Mouse (Mus musculus) lung, embryonic 16.5 days (tissue): ENCODE measurements at regions not wholly inside any gene's neighbourhood (a gene's known extent, or its start where the extent isn't known, plus 50 kb on each side); places are given as distances from the start of the nearest gene placed in this dataset.

Experiments used
- ATAC-seq: fragments of 200-750 bp; cut with Nextera tagmentation; 2 replicates; pipeline ENCODE4 v1.8.0; 2017; ENCODE audit warnings: low read depth, mild to moderate bottlenecking, moderate library complexity
- H3K27ac ChIP-seq: fragments of 300-500 bp; sonication (generic); 2 replicates; pipeline ENCODE4 v1.5.1; 2014; ENCODE audit warnings: mild to moderate bottlenecking, control low read depth, low read length
- H3K27me3 ChIP-seq: fragments of 300-500 bp; sonication (generic); 2 replicates; pipeline ENCODE4 v1.6.1; 2014; ENCODE audit warnings: low read depth, low read length, mixed read lengths; ENCODE audit not compliant: control insufficient read depth, insufficient read depth
- H3K36me3 ChIP-seq: fragments of 300-500 bp; sonication (generic); 2 replicates; pipeline ENCODE4 v1.6.1; 2014; ENCODE audit warnings: low read length; ENCODE audit not compliant: control insufficient read depth, insufficient read depth
- H3K4me1 ChIP-seq: fragments of 300-500 bp; sonication (generic); replicated peaks from 2 replicates; pipeline ENCODE4 v1.6.1; 2014; ENCODE audit warnings: low read length, mixed read lengths; ENCODE audit not compliant: control insufficient read depth, insufficient read depth
- H3K4me2 ChIP-seq: fragments of 300-500 bp; sonication (generic); 2 replicates; pipeline ENCODE4 v1.6.1; 2014; ENCODE audit warnings: low read depth, low read length, control low read depth
- H3K4me3 ChIP-seq: fragments of 300-500 bp; sonication (generic); 2 replicates; pipeline ENCODE4 v1.5.1; 2014; ENCODE audit warnings: mild to moderate bottlenecking, low read length, control low read depth
- H3K9ac ChIP-seq: fragments of 300-500 bp; sonication (generic); 2 replicates; pipeline ENCODE4 v1.6.1; 2014; ENCODE audit warnings: low read length, control low read depth
- H3K9me3 ChIP-seq: fragments of 300-500 bp; sonication (generic); 2 replicates; pipeline ENCODE4 v1.6.1; 2016; ENCODE audit warnings: low read length; ENCODE audit not compliant: control insufficient read depth
- WGBS: fragments of 180-500 bp; shearing (Covaris S2); extraction: QIAGEN DNeasy Blood & Tissue Kit; methylation state at CpG from one replicate; pipeline ENCODE4 v1.1.7; 2014; 5-methylcytosine and 5-hydroxymethylcytosine counted together

GRCm38 (mm10) chr3:132512526-132513102 lies 117.0 kb upstream of the Gimd1 start:
- no peak for ATAC-seq

GRCm38 (mm10) chr3:132533323-132533904 lies 96.2 kb upstream of the Gimd1 start:
- Histone ChIP-seq H3K4me2 (no peak overlapping the region), H3K36me3 (no peaks in the 10 kb centered on the region), H3K4me1 (no peaks in the 10 kb centered on the region), H3K27ac (no peak overlapping the region), H3K4me3 (no peak overlapping the region), H3K9me3 (no peaks in the 10 kb centered on the region), H3K9ac (no peak overlapping the region), H3K27me3 (no peaks in the 10 kb centered on the region)
- ATAC-seq, result no peak
- WGBS, result 76% methylated on average over 4 of the region's 4 CpGs

More at GRCm38 (mm10) chr3:132512526-132513102, 117.0 kb upstream of the Gimd1 start:
- H3K27ac ChIP-seq, result no peak overlapping the region
- no peaks in the 10 kb centered on the region for H3K36me3 ChIP-seq
- H3K4me2 ChIP-seq, result no peak overlapping the region
- WGBS, result 82% methylated on average over 8 of the region's 8 CpGs
- H3K4me1 ChIP-seq, result no peaks in the 10 kb centered on the region
- H3K9ac ChIP-seq, result no peak overlapping the region
- H3K4me3 ChIP-seq, result no peak overlapping the region
- H3K27me3 ChIP-seq, result no peaks in the 10 kb centered on the region
- H3K9me3 ChIP-seq, result no peaks in the 10 kb centered on the region

DNA sequence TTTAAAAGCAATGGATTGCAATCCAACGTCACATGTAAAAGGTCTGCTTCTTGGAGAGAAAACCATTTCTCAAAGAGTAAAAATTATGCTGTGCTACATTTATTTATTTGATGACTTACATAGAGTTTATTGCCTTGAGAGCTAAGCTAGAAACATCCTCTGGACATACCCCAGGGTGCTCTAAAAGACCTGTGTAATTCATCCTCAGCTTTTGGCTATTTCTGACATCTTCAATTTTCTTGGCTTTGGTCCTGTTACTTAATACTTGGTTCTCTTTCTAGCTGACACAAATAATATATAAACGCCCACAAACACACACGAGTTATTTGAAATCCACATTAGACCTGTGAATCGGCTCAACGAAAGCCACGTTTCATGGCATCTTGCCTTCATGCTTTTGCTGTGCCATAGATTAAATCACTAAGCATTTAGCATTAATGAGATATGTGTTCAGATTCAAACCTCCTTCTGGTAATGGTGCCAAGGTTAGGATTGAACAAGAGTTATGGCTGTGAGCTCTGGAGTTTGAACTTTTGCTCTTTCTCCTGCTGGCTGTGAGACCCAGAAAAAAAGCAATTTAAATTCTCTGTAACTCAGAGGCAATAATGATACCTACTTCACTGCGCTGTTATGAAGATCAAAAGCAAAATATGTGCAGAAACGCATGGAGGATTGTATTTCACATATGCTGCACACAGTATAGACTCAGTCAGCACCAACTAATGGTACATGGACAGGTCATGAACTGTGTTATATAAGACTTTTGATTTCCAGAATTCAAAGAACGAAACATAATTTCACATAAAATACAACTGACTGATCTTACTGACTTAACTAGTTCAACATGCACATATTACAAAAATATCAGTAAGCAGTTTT lies 89.6 kb upstream of the Gimd1 start:
- Histone ChIP-seq H3K9me3 (no peaks in the 10 kb centered on the region), H3K9ac (no peak overlapping the region), H3K27me3 (no peaks in the 10 kb centered on the region), H3K4me2 (no peak overlapping the region), H3K36me3 (no peaks in the 10 kb centered on the region), H3K27ac (no peak overlapping the region), H3K4me1 (no peaks in the 10 kb centered on the region), H3K4me3 (no peak overlapping the region)
- WGBS, result 84% methylated on average over 9 of the region's 9 CpGs
- no peak for ATAC-seq

DNA sequence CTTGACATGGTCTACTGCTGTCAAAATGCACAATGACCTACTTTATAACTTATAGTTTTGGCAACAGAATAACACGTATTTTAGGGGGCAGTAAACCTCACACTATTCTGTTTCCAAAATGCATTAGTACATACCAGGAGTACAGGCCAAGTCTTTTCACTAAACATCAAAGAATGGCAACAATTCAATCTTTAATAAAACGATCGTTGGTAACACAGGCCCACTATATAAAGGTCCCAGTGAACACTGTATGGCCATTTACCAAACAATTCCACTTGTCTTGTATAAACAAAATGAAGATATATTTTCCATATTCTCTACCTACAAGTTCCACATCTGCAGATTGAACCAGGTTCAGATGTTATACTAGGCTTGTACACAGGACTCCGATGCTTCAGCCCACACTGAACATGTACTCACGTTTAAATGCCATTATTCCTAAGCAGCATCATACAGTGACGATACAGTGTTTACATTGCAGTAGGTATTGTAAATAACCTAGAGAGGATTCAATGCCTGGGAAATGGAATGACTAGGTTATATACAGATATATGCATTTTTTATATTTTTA lies 78.3 kb upstream of the Gimd1 start:
- 72% methylated on average over 6 of the region's 6 CpGs for WGBS
- no peaks in the 10 kb centered on the region for H3K27me3 ChIP-seq
- H3K9me3 ChIP-seq, result no peaks in the 10 kb centered on the region
- H3K36me3 ChIP-seq, result no peaks in the 10 kb centered on the region
- no peak overlapping the region for H3K4me2 ChIP-seq
- ATAC-seq, result no peak
- H3K4me3 ChIP-seq, result no peak overlapping the region
- H3K9ac ChIP-seq, result no peak overlapping the region
- no peak overlapping the region for H3K27ac ChIP-seq
- no peaks in the 10 kb centered on the region for H3K4me1 ChIP-seq

GRCm38 (mm10) chr3:132565755-132566154 lies 63.9 kb upstream of the Gimd1 start:
- Histone ChIP-seq H3K27me3 (no peaks in the 10 kb centered on the region), H3K36me3 (no peaks in the 10 kb centered on the region), H3K4me3 (no peak overlapping the region), H3K4me1 (no peaks in the 10 kb centered on the region), H3K9me3 (no peaks in the 10 kb centered on the region), H3K27ac (no peak overlapping the region), H3K9ac (no peak overlapping the region), H3K4me2 (no peak overlapping the region)
- ATAC-seq, result no peak
- 92% methylated on average over 2 of the region's 2 CpGs for WGBS

DNA sequence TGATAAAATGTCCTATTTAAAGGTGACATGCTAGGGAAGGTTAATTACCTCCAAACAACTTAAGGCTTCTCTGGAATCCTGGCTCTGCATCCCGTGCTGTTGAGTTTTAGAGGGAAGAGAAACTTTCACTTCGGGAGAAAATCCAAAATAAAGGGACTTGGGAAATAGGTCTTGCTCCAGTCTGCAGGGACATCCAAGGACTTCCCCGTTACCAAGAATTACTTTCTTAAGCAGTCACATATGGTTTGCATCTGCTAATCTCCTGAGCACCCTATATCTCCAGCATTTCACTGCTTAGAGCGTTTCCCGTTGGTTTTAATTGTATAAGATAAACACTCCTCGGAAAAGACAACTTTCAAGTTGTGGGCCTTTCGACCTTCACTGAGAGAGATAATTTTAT lies 63.3 kb upstream of the Gimd1 start:
- Histone ChIP-seq H3K9me3 (no peaks in the 10 kb centered on the region), H3K4me3 (no peak overlapping the region), H3K36me3 (no peaks in the 10 kb centered on the region), H3K27me3 (no peaks in the 10 kb centered on the region), H3K9ac (no peak overlapping the region), H3K4me2 (no peak overlapping the region), H3K27ac (no peak overlapping the region), H3K4me1 (no peaks in the 10 kb centered on the region)
- no peak for ATAC-seq
- WGBS, result 46% methylated on average over 7 of the region's 7 CpGs
